ENCODE assay signal across 16 mouse cellular contexts in the genomic region with DNA sequence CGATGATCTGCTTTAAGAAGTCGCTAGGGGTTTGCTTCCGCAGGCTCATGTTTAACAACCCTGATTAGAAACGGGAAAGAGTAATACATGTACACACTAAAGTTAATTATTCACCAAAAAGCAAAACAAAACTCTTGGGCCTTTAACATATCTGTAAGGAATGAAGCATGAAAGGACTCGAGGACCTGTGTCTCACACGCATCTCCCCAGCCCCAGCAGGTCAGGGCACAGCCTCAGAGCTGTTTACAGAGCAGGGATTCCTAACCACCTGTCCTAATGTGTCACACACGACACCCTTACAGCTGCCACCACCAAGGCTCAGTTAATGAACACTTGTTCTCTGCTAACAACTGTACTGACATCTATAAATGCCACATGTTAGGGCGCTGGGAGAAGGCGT. TPM values are rescaled to one million over a fixed set of nuclear protein-coding genes. Genes with fewer than 3 reads are reported as not detected.
A peak's percentile ranks its signal among the peaks of the same experiment; 100 is the strongest.
DNase-seq lines count a peak whose midpoint lies in the region; ATAC-seq and TF ChIP-seq lines count a peak whose summit lies in the region.
"Had no signal": no experiment of that assay in that cellular context is flagged by ENCODE, and none has a peak within 500 bp of the region (broad histone marks: within the 10 kb centered on the region; RNA-seq: fewer than 3 reads in every experiment).

No protein-coding gene starts in this region.

- H3K27ac ChIP-seq in liver, embryonic 15.5 days (replicated peaks), result no peak overlapping the region
- H3K27ac ChIP-seq in intestine, embryonic 14.5 days (ENCODE audit: low read depth), result no peak overlapping the region
- H3K27ac ChIP-seq in forebrain, postnatal 0 days (ENCODE audit: low read depth, low read length), result no peak overlapping the region
- H3K27ac ChIP-seq: forebrain, embryonic 10.5 days; heart, embryonic 15.5 days; hindbrain, embryonic 14.5 days; layer of hippocampus, adult 2 months; midbrain, embryonic 10.5 days; neural tube, embryonic 12.5 days had no signal

- H3K9me3 ChIP-seq in liver, embryonic 15.5 days (replicated peaks), result no peaks in the 10 kb centered on the region
- no peaks in the 10 kb centered on the region for H3K9me3 ChIP-seq in intestine, embryonic 14.5 days (ENCODE audit: control insufficient read depth, low read length)
- no peaks in the 10 kb centered on the region for H3K9me3 ChIP-seq in forebrain, postnatal 0 days (ENCODE audit: low read length)
- H3K9me3 ChIP-seq: forebrain, embryonic 10.5 days; heart, embryonic 15.5 days; midbrain, embryonic 10.5 days; neural tube, embryonic 12.5 days had no signal

- H3K27me3 ChIP-seq in liver, embryonic 15.5 days, result no peaks in the 10 kb centered on the region
- no peaks in the 10 kb centered on the region for H3K27me3 ChIP-seq in intestine, embryonic 14.5 days (replicated peaks; ENCODE audit: control insufficient read depth, insufficient read depth, low read length)
- H3K27me3 ChIP-seq in forebrain, postnatal 0 days (ENCODE audit: insufficient read depth, low read length), result no peaks in the 10 kb centered on the region
- H3K27me3 ChIP-seq: heart, embryonic 15.5 days; neural tube, embryonic 12.5 days had no signal

- H3K4me1 ChIP-seq in liver, embryonic 15.5 days (replicated peaks), result no peaks in the 10 kb centered on the region; the same call in 1 of the 2 replicates
- H3K4me1 ChIP-seq in intestine, embryonic 14.5 days (replicated peaks; ENCODE audit: control insufficient read depth, insufficient read depth, low read length), result no peaks in the 10 kb centered on the region
- H3K4me1 ChIP-seq in forebrain, postnatal 0 days (ENCODE audit: insufficient read depth), result no peaks in the 10 kb centered on the region

- no peak for DNase-seq in liver
- no peak for DNase-seq in intestine, embryonic 14.5 days (ENCODE audit: low spot score)
- DNase-seq in kidney, postnatal 4 days, result peak; percentile 17 to 45
- peak; percentile 55 for DNase-seq in yolk sac, embryonic 10.5 days (ENCODE audit: low spot score)
- no peak for DNase-seq in forebrain, postnatal 0 days
- no peak for DNase-seq in cerebellum, postnatal 36 days
- DNase-seq: cerebellum, adult 9-11 months; lung, postnatal 10 days; retina, postnatal 1 day had no signal

- no peak overlapping the region for H3K9ac ChIP-seq in liver, embryonic 15.5 days
- no peak overlapping the region for H3K9ac ChIP-seq in intestine, embryonic 14.5 days (ENCODE audit: low read length)
- H3K9ac ChIP-seq in forebrain, postnatal 0 days, result no peak overlapping the region
- H3K9ac ChIP-seq: heart, embryonic 15.5 days; hindbrain, embryonic 14.5 days; neural tube, embryonic 12.5 days had no signal

- H3K4me3 ChIP-seq in liver, embryonic 15.5 days (replicated peaks), result no peak overlapping the region
- H3K4me3 ChIP-seq in intestine, embryonic 14.5 days (ENCODE audit: low read depth, low read length), result no peak overlapping the region
- no peak overlapping the region for H3K4me3 ChIP-seq in forebrain, postnatal 0 days (ENCODE audit: low read depth, low read length)
- H3K4me3 ChIP-seq: forebrain, embryonic 10.5 days; heart, embryonic 15.5 days; layer of hippocampus, adult 2 months; midbrain, embryonic 10.5 days; neural tube, embryonic 12.5 days had no signal

- no peak for TF ChIP-seq CTCF in forebrain, postnatal 0 days (IDR thresholded peaks at IDR 0.05; ENCODE audit: low read depth)

- ATAC-seq in liver, embryonic 15.5 days (ENCODE audit: insufficient read depth), result peak; percentile 47; the same call in 1 of the 2 replicates
- ATAC-seq in intestine, embryonic 14.5 days (replicated peaks; ENCODE audit: low FRiP score, low TSS enrichment, low read depth), result peak; percentile 77
- ATAC-seq in forebrain, postnatal 0 days, result no peak

- H3K4me2 ChIP-seq in liver, embryonic 15.5 days, result no peak overlapping the region
- no peak overlapping the region for H3K4me2 ChIP-seq in intestine, embryonic 14.5 days (ENCODE audit: low read length)
- H3K4me2 ChIP-seq in forebrain, postnatal 0 days (ENCODE audit: low read depth), result no peak overlapping the region
- H3K4me2 ChIP-seq: heart, embryonic 15.5 days; hindbrain, embryonic 14.5 days; neural tube, embryonic 12.5 days had no signal

- WGBS in liver, embryonic 15.5 days (ENCODE audit: insufficient replicate concordance), result 76% methylated on average over 9 of the region's 9 CpGs
- 68% methylated on average over 9 of the region's 9 CpGs for WGBS in intestine, embryonic 14.5 days
- 77% methylated on average over 9 of the region's 9 CpGs for WGBS in forebrain, postnatal 0 days

- peaks cover 51% of the 10 kb centered on the region for H3K36me3 ChIP-seq in liver, embryonic 15.5 days (replicated peaks)
- peaks cover 46% of the 10 kb centered on the region for H3K36me3 ChIP-seq in intestine, embryonic 14.5 days (ENCODE audit: control insufficient read depth, insufficient read depth, low read length)
- peaks cover 20% of the 10 kb centered on the region; the same call in 1 of the 2 replicates for H3K36me3 ChIP-seq in forebrain, postnatal 0 days (ENCODE audit: insufficient read depth)

RNA-seq across cellular contexts. Expression of a gene that starts 7.9 kb away (rescaled TPM):
- 80.6 and 90.2 TPM in 2 replicates for polyA plus RNA-seq in liver, embryonic 15.5 days (2015; fragmentation: Nextera tagmentation; extraction: Ambion mirVana)
- polyA plus RNA-seq in intestine, embryonic 14.5 days (2014; fragmentation: Nextera tagmentation; extraction: Ambion mirVana), result 224 and 229 TPM in 2 replicates
- total RNA-seq in forebrain, postnatal 0 days (2014; rRNA removed), result 26.4 and 27.6 TPM in 2 replicates
- 134 and 155 TPM in 2 replicates for polyA plus RNA-seq in forebrain, postnatal 0 days (2015; fragmentation: Nextera tagmentation; extraction: Ambion mirVana)

Comparison
In these comparisons a context has a peak if more than half of its experiments do, and no peak if none do; other contexts are left out.
1. DNase-seq: peak in kidney, postnatal 4 days (2 of 2) and yolk sac, embryonic 10.5 days (single experiment); none in liver (single experiment), intestine, embryonic 14.5 days (single experiment), forebrain, postnatal 0 days (single experiment) and cerebellum, postnatal 36 days (0 of 2).